Mouse (Mus musculus) intestine, postnatal 0 days (tissue): Measurements from ENCODE around the gene Cbx3. TPM values are rescaled to one million over a fixed set of nuclear protein-coding genes. Genes with fewer than 3 reads are reported as not detected.

ENCODE experiments used
- ATAC-seq: fragments of 200-750 bp; cut with Nextera tagmentation; 2 replicates; pipeline ENCODE4 v1.8.0; 2017; ENCODE audit warnings: mild to moderate bottlenecking, moderate TSS enrichment, moderate library complexity
- H3K27ac ChIP-seq: fragments of 300-500 bp; sonication (generic); 2 replicates; pipeline ENCODE4 v1.5.1; 2014; ENCODE audit warnings: mild to moderate bottlenecking, low read depth, low read length, moderate library complexity
- H3K27me3 ChIP-seq: fragments of 300-500 bp; sonication (generic); replicated peaks from 2 replicates; pipeline ENCODE4 v1.6.1; 2014; ENCODE audit warnings: low read length, mixed read lengths; ENCODE audit not compliant: control insufficient read depth, insufficient read depth
- H3K36me3 ChIP-seq: fragments of 300-500 bp; sonication (generic); 2 replicates; pipeline ENCODE4 v1.6.1; 2014; ENCODE audit warnings: mild to moderate bottlenecking, moderate library complexity; ENCODE audit not compliant: control insufficient read depth, insufficient read depth
- H3K4me1 ChIP-seq: fragments of 300-500 bp; sonication (generic); replicated peaks from 2 replicates; pipeline ENCODE4 v1.6.1; 2014; ENCODE audit warnings: antibody characterized with exemption, low read length, mixed read lengths; ENCODE audit not compliant: control insufficient read depth, insufficient read depth
- H3K4me2 ChIP-seq: fragments of 300-500 bp; sonication (generic); replicated peaks from 2 replicates; pipeline ENCODE4 v1.6.1; 2014; ENCODE audit warnings: low read depth, mild to moderate bottlenecking, moderate library complexity
- H3K4me3 ChIP-seq: fragments of 300-500 bp; sonication (generic); 2 replicates; pipeline ENCODE4 v1.5.1; 2014; ENCODE audit warnings: low read depth, low read length
- H3K9ac ChIP-seq: fragments of 300-500 bp; sonication (generic); 2 replicates; pipeline ENCODE4 v1.6.1; 2014; ENCODE audit warnings: mild to moderate bottlenecking, low read depth, low read length
- H3K9me3 ChIP-seq: fragments of 300-500 bp; sonication (generic); 2 replicates; pipeline ENCODE4 v1.6.1; 2016; ENCODE audit warnings: mixed run types; ENCODE audit not compliant: control insufficient read depth
- CTCF ChIP-seq: sonication (generic); IDR thresholded peaks from 2 replicates; pipeline ENCODE4 v1.5.1; 2016; ENCODE audit warnings: low read depth, mild to moderate bottlenecking, control low read depth, antibody characterized with exemption, moderate library complexity
- WGBS: fragments of 180-500 bp; shearing (Covaris S2); extraction: QIAGEN DNeasy Blood & Tissue Kit; methylation state at CpG from one replicate; pipeline ENCODE4 v1.1.7; 2014; 5-methylcytosine and 5-hydroxymethylcytosine counted together
- polyA plus RNA-seq: library from polyadenylated mRNA; unstranded; fragments of >200 nt; fragmentation: Nextera tagmentation; extraction: Ambion mirVana; gene quantifications from 2 replicates; pipeline ENCODE4 v1.2.1, GENCODE M21; 2015

The Cbx3 gene
- polyA plus RNA-seq: 168 and 172 TPM in 2 replicates

- no peak for TF ChIP-seq CTCF
- Histone ChIP-seq H3K27ac (peak within 1 kb of the TSS; percentile 97), H3K4me1 (no peaks in the 10 kb centered on the region), H3K4me2 (peak within 1 kb of the TSS; percentile 62), H3K9ac (peak within 1 kb of the TSS; percentile 98), H3K27me3 (no peaks in the 10 kb centered on the region), H3K4me3 (peak within 1 kb of the TSS; percentile 89), H3K9me3 (no peaks in the 10 kb centered on the region), H3K36me3 (peaks cover 25% of the 10 kb centered on the region)
- peak; percentile 82 for ATAC-seq
- under 1% methylated on average over 69 of the region's 99 CpGs for WGBS
Observed at GRCm38 (mm10) chr6:51470311-51471178, at the start of gene Cbx3. TSS of gene Cbx3 (plus strand) at chr6:51470360.

GRCm38 (mm10) chr6:51423466-51424122, 46.6 kb upstream of the Cbx3 start:
- no peak overlapping the region for H3K9ac ChIP-seq
- WGBS: 60% methylated on average over 11 of the region's 11 CpGs
- H3K4me3 ChIP-seq: no peak overlapping the region
- no peak for ATAC-seq
- no peaks in the 10 kb centered on the region for H3K4me1 ChIP-seq
- no peaks in the 10 kb centered on the region; the same call in 1 of the 2 replicates for H3K27me3 ChIP-seq
- no peak overlapping the region for H3K4me2 ChIP-seq
- no peaks in the 10 kb centered on the region for H3K9me3 ChIP-seq
- no peak overlapping the region for H3K27ac ChIP-seq
- no peaks in the 10 kb centered on the region for H3K36me3 ChIP-seq
- no peak for TF ChIP-seq CTCF

GRCm38 (mm10) chr6:51424537-51424936, 45.6 kb upstream of the Cbx3 start:
- ATAC-seq: no peak
- Histone ChIP-seq H3K27me3 (no peaks in the 10 kb centered on the region; the same call in 1 of the 2 replicates), H3K9me3 (no peaks in the 10 kb centered on the region), H3K36me3 (no peaks in the 10 kb centered on the region), H3K4me1 (no peaks in the 10 kb centered on the region), H3K27ac (no peak overlapping the region), H3K4me3 (no peak overlapping the region), H3K4me2 (no peak overlapping the region), H3K9ac (no peak overlapping the region)
- TF ChIP-seq CTCF: no peak
- 88% methylated on average over 2 of the region's 2 CpGs for WGBS

GRCm38 (mm10) chr6:51432535-51433397, 37.4 kb upstream of the Cbx3 start, which contains the start of gene Nfe2l3:
TSS of gene Nfe2l3 (plus strand) at chr6:51432670.
- Histone ChIP-seq H3K4me2 (peak within 1 kb of the TSS; percentile 81), H3K36me3 (no peaks in the 10 kb centered on the region), H3K27me3 (peaks cover 38% of the 10 kb centered on the region), H3K9me3 (no peaks in the 10 kb centered on the region), H3K4me1 (no peaks in the 10 kb centered on the region), H3K4me3 (peak within 1 kb of the TSS; percentile 49), H3K9ac (peak within 1 kb of the TSS; percentile 28; the same call in 1 of the 2 replicates), H3K27ac (no peak within 1 kb of the TSS)
- 2% methylated on average over 74 of the region's 74 CpGs for WGBS
- TF ChIP-seq CTCF: no peak
- peak; percentile 80 for ATAC-seq

GRCm38 (mm10) chr6:51434270-51434669, 35.9 kb upstream of the Cbx3 start:
- no peak for TF ChIP-seq CTCF
- ATAC-seq: no peak
- no peak overlapping the region for H3K4me2 ChIP-seq
- H3K4me1 ChIP-seq: no peaks in the 10 kb centered on the region
- H3K9me3 ChIP-seq: no peaks in the 10 kb centered on the region
- no peak overlapping the region for H3K27ac ChIP-seq
- WGBS: 45% methylated on average over 7 of the region's 7 CpGs
- peaks cover 38% of the 10 kb centered on the region for H3K27me3 ChIP-seq
- no peaks in the 10 kb centered on the region for H3K36me3 ChIP-seq
- no peak overlapping the region for H3K4me3 ChIP-seq
- no peak overlapping the region for H3K9ac ChIP-seq
